Mouse (Mus musculus) C2C12 (cell line): ENCODE results near the gene Tns4. TPM values are rescaled to one million over a fixed set of nuclear protein-coding genes. Genes with fewer than 3 reads are reported as not detected.

Source experiments
- H3K27me3 ChIP-seq: one replicate; pipeline ENCODE4 v1.6.1; 2011; ENCODE audit not compliant: control insufficient read depth, insufficient read depth, insufficient read length
- H3K36me3 ChIP-seq: one replicate; pipeline ENCODE4 v1.6.1; 2011; ENCODE audit not compliant: control insufficient read depth, insufficient read depth
- H3K4me3 ChIP-seq: one replicate; pipeline ENCODE4 v1.5.1; 2011; ENCODE audit warnings: mild to moderate bottlenecking, control low read depth; ENCODE audit not compliant: poor library complexity, insufficient read depth, severe bottlenecking
- H3K79me2 ChIP-seq: one replicate; pipeline ENCODE4 v1.6.1; 2011; ENCODE audit not compliant: control insufficient read depth, insufficient read depth
- H3K79me3 ChIP-seq: one replicate; pipeline ENCODE4 v1.6.1; 2011; ENCODE audit warnings: low read depth, control low read depth
- H3ac ChIP-seq: one replicate; pipeline ENCODE3; 2011; ENCODE audit warnings: low read depth; ENCODE audit not compliant: control insufficient read depth, insufficient read length
- CEBPB ChIP-seq: IDR thresholded peaks from one replicate; pipeline ENCODE4 v1.6.1; 2011; ENCODE audit warnings: low read depth, mild to moderate bottlenecking, control low read depth, moderate library complexity
- CTCF ChIP-seq: IDR thresholded peaks from one replicate; pipeline ENCODE4 v1.5.1; 2011; ENCODE audit not compliant: control insufficient read depth, insufficient read depth, insufficient read length
- FOSL1 ChIP-seq: IDR thresholded peaks from one replicate; pipeline ENCODE4 v1.8.0; 2011; ENCODE audit warnings: mild to moderate bottlenecking, low read length; ENCODE audit not compliant: poor library complexity, insufficient read depth, severe bottlenecking
- MAX ChIP-seq: IDR thresholded peaks from one replicate; pipeline ENCODE4 v1.6.1; 2011; ENCODE audit warnings: mild to moderate bottlenecking, control low read depth
- MYOD1 ChIP-seq: IDR thresholded peaks from one replicate; pipeline ENCODE4 v1.6.1; 2011; ENCODE audit warnings: low read depth; ENCODE audit not compliant: control insufficient read depth, insufficient read length
- MYOG ChIP-seq: IDR thresholded peaks from one replicate; pipeline ENCODE4 v1.6.1; 2011; ENCODE audit not compliant: control insufficient read depth, insufficient read length; ENCODE audit errors: extremely low read depth
- USF1 ChIP-seq: IDR thresholded peaks from one replicate; pipeline ENCODE4 v1.6.1; 2011; ENCODE audit warnings: low read depth, mild to moderate bottlenecking, control low read depth, moderate library complexity
- polyA plus RNA-seq: library from polyadenylated mRNA; unstranded; fragments of >200 nt; fragmentation: generic; extraction: Trizol; gene quantifications from one replicate; pipeline ENCODE4 v1.2.1, GENCODE M21; 2012; ENCODE audit warnings: missing spikeins

The Tns4 gene
- polyA plus RNA-seq, 1 experiment = 0.18 TPM

DNA sequence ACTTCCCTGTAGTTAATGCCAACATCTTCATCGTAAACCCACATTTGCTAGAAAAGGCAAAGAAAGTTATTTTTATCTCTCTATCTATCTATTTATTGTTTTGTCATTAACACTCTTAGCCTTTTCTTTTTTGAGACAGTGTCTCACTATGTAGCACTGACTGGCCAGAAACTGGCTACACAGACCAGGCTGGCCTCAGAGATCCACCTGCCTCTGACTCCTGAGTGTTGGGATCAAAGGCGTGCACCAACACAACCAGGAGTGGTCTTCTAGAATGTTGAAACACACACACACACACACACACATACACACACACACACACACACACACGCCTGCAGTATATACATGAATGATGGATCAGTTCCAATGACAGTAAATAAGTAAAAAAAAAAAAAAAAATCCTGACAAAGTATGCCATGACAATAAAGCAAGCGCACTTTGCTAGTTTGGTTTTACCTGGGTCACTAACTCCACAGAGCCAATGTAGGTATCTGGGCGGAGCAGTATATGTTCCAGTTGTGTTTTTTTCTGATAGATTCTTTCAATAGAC is 66.6 kb downstream of the Tns4 start:
- peaks cover 60% of the 10 kb centered on the region for H3K79me3 ChIP-seq
- peak overlapping the region; percentile 77 for H3K4me3 ChIP-seq
- no peaks in the 10 kb centered on the region for H3K27me3 ChIP-seq
- H3K79me2 ChIP-seq = peaks cover 66% of the 10 kb centered on the region
- peaks cover 56% of the 10 kb centered on the region for H3K36me3 ChIP-seq
- no peak for TF ChIP-seq FOSL1
- peak overlapping the region; percentile 27 for H3ac ChIP-seq

DNA sequence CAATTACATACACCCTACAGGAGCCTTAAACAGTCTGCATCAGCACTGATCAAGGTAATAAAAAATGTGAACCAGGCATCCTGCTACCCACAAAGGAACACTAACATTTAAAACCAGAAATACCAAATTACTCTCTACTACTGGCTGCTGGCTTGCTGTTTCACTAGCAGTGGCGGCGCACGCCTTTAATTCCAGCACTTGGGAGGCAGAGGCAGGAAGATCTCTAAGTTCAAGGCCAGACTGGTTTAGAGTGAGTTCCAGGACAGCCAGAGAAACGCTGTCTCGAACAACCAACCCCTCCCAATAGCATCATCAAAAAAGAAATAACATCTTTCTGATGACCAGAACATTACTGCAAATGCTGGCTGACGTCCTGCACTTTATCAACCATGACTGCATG is 69.3 kb downstream of the Tns4 start:
- Histone ChIP-seq H3ac (no peak overlapping the region), H3K27me3 (no peaks in the 10 kb centered on the region), H3K36me3 (peaks cover 82% of the 10 kb centered on the region), H3K4me3 (no peak overlapping the region), H3K79me3 (peaks cover 67% of the 10 kb centered on the region), H3K79me2 (peaks cover 80% of the 10 kb centered on the region)
- TF ChIP-seq CEBPB = no peak
- no peak for TF ChIP-seq FOSL1
- TF ChIP-seq MAX = no peak
- no peak for TF ChIP-seq MYOD1
- no peak for TF ChIP-seq MYOG
- no peak for TF ChIP-seq USF1
- TF ChIP-seq CTCF = no peak

Other genes starting within 250 kb of the Tns4 start
- gene Wipf2, start 225.7 kb downstream of the Tns4 start, polyA plus RNA-seq = 4.5 TPM
- gene Cdc6, start 181.5 kb downstream of the Tns4 start, polyA plus RNA-seq = 24.1 TPM
- 31.9 TPM for gene Rara, start 161.5 kb downstream of the Tns4 start, polyA plus RNA-seq
- gene Gjd3, start 106.3 kb downstream of the Tns4 start, polyA plus RNA-seq = not detected
- gene Top2a, start 65.1 kb downstream of the Tns4 start, polyA plus RNA-seq = 83.8 TPM
- gene Igfbp4, start 48.1 kb downstream of the Tns4 start, polyA plus RNA-seq = 38.5 TPM
- 0.02 TPM for gene Ccr7, start 65.8 kb upstream of the Tns4 start, polyA plus RNA-seq
- gene Smarce1, start 141.7 kb upstream of the Tns4 start, polyA plus RNA-seq = 103 TPM
- not detected for gene Krt222, start 154.8 kb upstream of the Tns4 start, polyA plus RNA-seq
- not detected for gene Krt24, start 196.0 kb upstream of the Tns4 start, polyA plus RNA-seq
- not detected for gene Krt25, start 233.6 kb upstream of the Tns4 start, polyA plus RNA-seq
- not detected for gene Krt26, start 248.7 kb upstream of the Tns4 start, polyA plus RNA-seq